Mouse (Mus musculus) C2C12 (cell line): ENCODE results near the gene Stfa3.

Experiments used
- CTCF ChIP-seq: IDR thresholded peaks from one replicate; pipeline ENCODE4 v1.5.1; 2011; ENCODE audit not compliant: control insufficient read depth, insufficient read depth, insufficient read length
- MAX ChIP-seq: IDR thresholded peaks from one replicate; pipeline ENCODE4 v1.6.1; 2011; ENCODE audit warnings: mild to moderate bottlenecking, control low read depth
- MYOD1 ChIP-seq: IDR thresholded peaks from one replicate; pipeline ENCODE4 v1.6.1; 2011; ENCODE audit warnings: low read depth; ENCODE audit not compliant: control insufficient read depth, insufficient read length
- MYOG ChIP-seq: IDR thresholded peaks from one replicate; pipeline ENCODE4 v1.6.1; 2011; ENCODE audit not compliant: control insufficient read depth, insufficient read length; ENCODE audit errors: extremely low read depth
- USF1 ChIP-seq: IDR thresholded peaks from one replicate; pipeline ENCODE4 v1.6.1; 2011; ENCODE audit warnings: low read depth, mild to moderate bottlenecking, control low read depth, moderate library complexity

GRCm38 (mm10) chr16:36502286-36502685 lies 47.1 kb upstream of the Stfa3 start:
- TF ChIP-seq CTCF (no peak), MYOG (no peak), MAX (no peak), USF1 (no peak), MYOD1 (no peak)
